Mouse (Mus musculus) urinary bladder, postnatal 14 days (tissue): ENCODE results near the gene Slitrk1.

ENCODE experiments used
- DNase-seq: peaks from one replicate; pipeline ENCODE4 v3.0.0; 2021; ENCODE audit warnings: low spot score

The Slitrk1 gene

DNA sequence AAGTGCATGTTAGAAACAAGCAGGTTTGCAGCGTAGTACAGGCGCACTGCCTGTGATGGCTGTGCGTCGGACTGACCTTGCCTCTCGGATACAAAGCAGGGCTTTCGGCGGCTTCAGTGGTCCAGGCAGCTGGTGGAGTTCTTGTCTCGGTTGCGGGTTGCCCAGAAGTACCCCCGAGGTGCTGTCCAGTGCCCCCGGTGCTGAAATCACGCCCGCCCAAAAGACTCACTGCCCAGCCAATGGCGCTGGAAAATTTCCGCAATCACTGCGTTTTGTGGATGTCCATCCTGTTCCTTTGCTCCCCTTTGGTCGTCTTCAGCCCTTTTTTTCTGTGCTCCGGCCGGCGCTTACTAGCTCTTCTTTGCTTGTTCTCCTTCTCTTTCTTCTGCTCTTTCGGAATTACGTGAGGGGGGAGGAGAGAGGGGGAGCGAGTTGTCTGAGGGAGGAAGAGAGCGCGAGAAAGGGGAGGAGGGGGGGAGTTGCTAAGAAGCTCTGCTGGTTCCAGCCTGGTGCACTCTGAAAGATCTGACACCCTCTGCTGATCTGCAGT lies at the start of gene Slitrk1:
Gene Slitrk1 (minus strand): TSS at position 445 of the 550 bp plus-strand sequence.
- DNase-seq, result peak; percentile 6

DNA sequence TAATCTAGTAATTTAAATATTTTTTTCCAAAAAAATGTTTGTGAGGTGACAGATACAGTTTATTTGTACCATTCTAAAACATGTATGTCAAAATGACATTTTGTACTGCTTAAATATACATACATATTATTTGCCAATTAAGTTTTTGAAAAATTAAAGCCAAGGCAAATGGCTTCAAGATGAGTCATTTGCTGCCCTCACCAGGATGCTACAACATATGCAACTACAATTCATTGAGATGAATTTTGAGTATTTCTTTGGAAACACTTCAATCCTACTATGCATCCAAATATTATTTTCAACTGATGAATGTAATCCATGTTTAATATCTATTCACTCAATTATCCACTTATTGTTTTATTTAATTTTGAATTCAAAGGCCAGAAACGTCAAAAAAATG lies 21.8 kb upstream of the Slitrk1 start:
- no peak for DNase-seq

DNA sequence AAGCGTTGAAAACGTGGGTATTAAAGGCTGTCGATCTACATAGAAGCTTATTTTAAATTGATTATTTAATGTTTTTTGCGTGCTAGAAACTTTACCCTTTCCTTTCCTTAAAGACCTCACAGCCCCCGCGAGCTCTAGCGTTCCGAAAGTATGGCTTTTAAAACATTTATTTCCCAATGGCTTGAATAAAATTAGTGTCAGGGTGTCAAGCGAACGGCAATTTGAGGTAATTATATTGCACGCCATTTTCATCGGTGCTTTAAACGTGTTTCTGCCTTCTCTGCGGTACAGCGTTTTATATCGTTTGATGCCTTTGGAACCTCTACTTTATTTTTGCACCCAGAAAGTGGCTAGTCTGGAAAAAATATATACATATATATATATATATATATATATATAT lies 378 bp upstream of the Slitrk1 start:
- no peak for DNase-seq

DNA sequence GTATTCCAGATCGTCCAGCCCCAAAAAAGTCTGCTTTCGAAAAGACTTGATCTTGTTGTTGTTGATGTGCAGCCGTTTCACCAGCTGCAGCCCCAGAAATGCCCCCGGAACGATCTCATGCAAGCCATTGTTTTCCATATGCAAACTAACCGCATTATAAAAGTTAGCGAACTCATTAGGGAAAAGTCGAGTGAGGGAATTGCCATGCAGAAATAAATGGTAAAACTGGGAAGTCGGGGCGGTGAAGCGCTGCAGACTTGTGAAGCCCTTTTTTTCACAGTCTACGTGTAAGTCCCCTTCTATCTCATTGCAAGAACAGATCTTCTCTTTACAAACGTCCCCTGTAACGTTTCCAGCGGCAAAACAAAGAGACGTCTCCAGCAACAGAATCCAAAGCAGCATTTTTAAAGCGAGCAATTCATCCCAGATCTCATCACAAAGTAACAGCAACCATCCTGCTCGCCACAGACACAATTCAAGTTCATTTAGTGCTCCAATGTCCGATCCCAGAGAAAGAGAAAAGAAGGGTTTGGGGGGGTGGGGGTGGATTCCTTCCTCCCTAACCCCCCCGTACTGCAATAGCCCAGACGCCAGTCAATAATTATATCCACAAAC lies 975 bp downstream of the Slitrk1 start:
- no peak for DNase-seq

DNA sequence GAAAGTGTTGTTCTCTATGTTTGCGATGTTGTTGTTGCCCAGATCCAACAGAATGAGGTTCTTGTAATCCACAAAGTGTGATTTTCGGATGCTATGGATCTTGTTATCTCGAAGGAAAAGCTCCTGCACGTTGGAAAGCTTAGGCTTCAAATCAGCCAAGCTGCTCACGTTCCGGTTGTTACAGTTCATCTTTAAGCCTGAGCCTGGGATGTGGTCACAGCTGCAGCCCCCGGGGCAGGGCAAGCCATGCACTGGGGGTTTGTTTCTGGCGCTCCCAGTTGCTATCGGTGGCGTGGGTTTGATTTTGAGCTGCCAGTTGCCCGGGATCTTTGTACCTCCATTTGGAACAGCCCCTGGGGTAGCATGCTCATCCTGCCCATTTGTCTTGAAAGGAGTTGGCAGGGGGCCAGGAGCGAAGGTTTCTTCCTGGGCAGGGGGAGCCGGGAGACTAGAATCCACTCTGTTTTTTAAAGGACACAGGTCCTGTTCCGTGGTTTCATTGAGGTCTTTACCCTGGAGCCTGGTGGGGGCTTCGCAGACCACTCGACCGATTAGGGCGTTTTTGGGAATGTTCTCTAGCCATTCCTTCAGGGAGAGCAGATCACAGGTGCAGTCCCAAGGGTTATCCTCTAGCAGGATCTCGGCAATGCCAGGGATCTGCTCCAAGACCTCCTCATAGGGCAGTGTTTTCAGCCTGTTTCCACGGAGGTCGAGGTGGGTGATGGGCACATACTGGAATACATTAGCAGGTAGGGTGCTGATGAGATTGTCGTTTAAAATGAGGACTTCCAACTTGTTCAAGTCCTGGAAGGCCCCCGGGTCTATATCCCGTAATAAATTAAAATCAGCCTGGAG lies 1.7 kb downstream of the Slitrk1 start:
- no peak for DNase-seq

DNA sequence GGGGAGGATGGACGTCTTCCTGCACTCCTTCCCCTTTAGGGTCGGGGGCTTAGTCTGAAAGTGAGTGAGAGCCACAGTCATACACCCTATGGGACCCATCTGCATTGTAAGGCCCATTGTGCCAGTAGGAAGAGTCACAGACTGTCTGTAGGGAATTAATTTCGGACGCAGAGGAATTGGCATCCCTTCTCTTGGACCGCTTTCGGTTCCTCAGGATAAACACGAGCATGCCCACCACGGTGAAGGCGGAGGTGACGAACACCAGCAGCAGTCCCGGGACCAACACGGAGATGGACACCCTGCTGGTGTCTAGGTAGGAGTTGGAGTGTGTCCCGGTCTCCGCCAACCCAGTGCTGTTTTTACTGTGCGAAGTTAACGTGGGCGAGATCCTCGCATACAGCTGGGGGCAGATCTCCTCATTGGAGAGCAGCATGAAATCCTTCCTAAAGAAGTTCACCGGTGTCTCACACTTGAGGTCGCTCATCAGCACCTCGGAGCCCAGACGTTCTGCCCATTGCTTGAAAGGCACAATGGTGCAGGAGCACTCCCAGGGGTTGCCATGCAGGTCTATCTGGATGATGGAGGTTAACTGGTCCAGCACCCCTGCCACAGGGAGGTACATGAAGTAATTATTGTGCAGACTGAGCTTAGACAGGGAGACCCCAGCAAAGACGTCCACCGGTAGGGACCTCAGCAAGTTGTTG lies 2.7 kb downstream of the Slitrk1 start:
- no peak for DNase-seq

DNA sequence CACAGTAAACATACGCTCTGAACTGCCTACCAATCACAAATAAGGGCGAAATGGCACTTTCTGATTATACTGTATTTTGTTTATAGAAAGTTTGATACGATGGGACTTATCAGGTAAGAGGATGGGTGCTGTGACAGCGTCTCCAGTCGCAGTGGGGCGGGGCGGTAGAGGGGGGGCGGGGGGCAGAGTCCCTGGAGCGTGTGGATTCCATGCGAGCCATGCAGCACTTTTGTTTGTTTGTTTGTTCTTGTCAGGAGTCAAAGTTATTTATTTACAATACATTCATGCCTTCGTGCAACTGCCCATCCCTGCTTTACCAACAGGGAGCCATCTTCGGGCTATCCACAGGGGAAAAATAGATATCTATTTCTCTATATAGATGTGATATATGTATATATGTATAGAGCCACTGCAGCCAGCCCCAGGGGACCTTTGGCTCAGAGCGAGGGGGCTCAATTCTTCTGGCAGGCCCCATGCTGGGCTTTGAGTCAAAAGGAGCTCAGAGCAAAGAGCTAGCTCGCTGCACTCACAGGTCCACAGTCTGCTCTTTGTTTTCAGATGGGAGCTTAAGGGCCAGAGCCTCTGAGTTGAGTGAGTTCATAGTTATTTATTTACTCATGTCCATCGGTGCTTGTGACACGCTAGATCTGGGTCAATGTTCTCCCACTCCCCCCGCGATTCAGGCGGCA lies 3.4 kb downstream of the Slitrk1 start:
- DNase-seq, result no peak

DNA sequence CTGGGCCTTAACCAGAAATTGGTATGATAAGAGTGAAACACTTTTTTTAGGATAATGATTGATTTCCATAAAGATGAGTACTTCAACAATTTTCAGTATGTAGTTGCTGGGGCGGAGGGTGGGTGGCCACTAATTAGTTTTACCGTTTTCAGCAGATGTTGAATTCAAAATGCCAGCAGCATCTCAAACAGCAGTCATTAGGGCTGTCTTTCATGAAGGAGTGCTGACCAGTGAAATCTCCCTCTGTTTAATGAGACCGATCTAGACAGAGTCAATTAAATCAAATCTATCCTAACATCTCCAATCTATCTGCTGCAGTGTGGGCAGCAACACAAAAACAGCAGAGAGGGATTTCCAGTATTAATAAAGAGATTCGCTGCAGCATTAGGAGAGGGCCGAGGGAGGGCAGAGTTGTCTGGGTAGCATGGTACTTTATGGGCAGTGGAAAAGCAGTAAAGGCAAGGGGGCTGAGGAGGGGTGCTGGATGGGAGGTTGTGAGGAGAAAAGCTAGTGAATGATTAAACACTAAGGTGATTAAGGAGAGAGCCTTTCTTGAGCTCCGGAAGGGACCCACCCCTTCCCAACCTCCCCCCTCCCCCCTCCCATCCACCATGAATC lies 4.5 kb downstream of the Slitrk1 start:
- no peak for DNase-seq

DNA sequence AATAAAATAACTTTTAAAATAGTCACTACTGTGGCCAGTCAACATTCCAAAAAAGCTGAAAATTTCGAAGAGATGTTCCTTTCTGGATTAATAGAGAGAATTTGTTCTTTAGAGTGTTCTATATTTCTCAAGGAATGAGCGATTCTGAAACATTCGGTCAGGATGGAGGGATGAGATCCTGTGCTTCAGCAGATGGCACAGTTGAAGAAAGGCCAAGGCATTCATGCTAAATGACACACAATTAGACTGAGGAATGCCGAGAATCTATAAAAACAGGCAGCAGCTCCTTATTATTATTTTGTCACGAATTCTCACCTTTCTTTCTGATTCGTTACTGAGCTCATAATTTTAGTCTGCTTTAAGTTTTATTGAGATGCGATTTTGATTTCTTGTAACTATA lies 15.4 kb downstream of the Slitrk1 start:
- no peak for DNase-seq

DNA sequence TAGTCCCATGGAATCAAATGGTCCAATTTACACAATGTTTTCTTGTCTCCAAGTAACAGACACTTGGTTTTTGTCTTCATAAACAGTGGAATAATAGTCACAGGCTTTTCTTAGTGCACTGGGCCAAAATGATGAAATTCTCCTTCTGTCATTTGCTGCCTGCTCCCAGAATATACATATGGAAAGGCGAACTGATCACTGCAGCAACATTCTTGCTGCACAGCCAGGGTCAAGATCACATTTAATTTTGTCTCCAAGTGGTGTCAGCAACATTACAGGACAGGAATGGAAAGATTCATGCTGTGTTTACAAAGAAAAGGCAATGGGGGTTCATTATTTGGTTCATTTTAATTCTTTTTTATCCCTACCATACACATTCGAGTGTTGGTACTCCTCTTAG lies 18.5 kb downstream of the Slitrk1 start:
- no peak for DNase-seq

DNA sequence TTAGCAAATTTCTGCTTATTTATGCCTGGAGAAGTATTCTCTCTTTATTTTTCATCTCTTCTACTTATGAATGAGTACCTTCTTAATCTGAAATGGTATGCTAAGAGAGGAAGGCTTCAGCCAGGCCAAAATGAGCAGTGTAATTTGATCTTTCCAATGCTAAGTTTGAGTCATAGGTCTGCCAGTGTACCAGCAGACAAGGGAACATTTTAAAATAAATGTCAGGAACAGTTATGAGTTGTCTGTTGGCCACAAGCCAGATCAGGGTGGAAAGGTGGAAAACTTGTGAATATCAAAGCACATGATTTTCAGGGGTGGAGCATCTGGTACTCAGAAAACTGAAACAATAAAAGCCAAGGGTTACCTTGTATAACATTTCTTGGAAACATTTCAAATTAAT lies 46.1 kb downstream of the Slitrk1 start:
- no peak for DNase-seq

DNA sequence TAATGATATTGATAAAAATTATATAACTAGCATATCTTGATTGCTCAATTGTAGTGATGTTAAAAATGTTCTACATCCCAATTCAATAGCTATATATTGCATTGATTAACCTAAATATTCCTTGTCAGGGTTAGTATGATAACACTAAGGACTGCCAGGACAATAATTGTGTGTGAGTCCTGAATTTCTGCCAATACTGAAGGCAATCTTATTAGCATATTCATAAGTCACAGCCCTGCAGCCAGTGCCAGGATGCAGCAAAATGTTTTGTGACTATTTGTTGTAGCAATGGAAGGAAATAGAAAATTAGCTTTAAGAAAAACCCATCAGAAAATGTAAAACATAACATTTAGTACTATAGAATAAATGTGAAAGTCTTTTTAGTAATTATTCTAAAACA lies 49.3 kb downstream of the Slitrk1 start:
- no peak for DNase-seq

DNA sequence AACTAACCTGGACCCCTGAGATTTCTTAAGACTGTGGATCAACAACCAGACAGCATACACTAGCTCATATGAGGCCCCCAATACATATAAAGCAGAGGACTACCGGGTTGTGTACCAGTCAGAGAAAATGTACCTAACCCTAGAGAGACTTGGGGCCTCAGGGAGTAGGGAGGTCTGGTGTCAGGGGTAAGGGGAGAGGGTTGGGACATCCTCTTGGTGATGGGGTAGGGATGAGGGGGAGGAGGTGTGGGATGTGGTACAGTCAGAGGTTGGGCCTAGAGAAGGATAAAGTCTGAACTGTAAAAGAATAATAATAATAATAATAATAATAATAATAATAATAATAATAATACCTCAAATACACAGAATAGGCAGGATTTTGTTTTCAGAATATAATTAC lies 54.6 kb downstream of the Slitrk1 start:
- DNase-seq, result no peak
